Comparison of ENCODE assay signal across 1 mouse cellular context in the genomic region with DNA sequence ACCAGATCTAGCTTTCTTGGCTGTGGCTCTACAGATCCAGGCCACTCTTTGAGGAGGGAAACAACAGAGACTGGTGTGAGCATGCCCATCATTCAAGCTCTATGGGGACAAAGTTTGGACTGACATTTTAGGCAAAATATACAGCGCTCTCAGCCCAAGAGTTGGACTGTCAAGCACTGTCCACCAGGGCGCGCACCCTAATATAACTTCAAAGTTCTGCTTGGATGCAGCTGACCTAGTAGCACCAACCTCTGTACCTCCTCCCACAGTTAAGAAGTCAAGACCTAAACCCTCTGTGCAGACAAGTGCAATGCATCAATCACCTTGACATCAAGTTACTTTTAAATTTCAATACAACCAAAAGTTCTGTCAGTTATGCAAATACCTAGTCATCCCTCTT.
TF ChIP-seq lines count a peak whose summit lies in the region.

No protein-coding gene starts in this region.

TF ChIP-seq in MEL, 35 proteins besides CTCF, POLR2A, EP300 and RAD21:
- no peak for TF ChIP-seq ZNF384 (IDR thresholded peaks at IDR 0.05; ENCODE audit: low read depth, low read length)
- no peak for TF ChIP-seq SIN3A (IDR thresholded peaks at IDR 0.05; ENCODE audit: low read length)
- TF ChIP-seq TBP (IDR thresholded peaks at IDR 0.05; ENCODE audit: low read depth, low read length), result no peak
- peak; percentile 17; the same call in 1 of the 2 replicates for TF ChIP-seq SMC3 (IDR thresholded peaks at IDR 0.05; ENCODE audit: low read depth, low read length)
- no peak for TF ChIP-seq KAT2A (conservative IDR thresholded peaks at IDR 0.05; ENCODE audit: low read depth, low read length)
- no peak for TF ChIP-seq NELFE (IDR thresholded peaks at IDR 0.05; ENCODE audit: low read depth, low read length)
- no peak for TF ChIP-seq RCOR1 (IDR thresholded peaks at IDR 0.05; ENCODE audit: low read depth, low read length)
